Mouse (Mus musculus) T-helper 1 cell (primary cell): Measurements from ENCODE around the gene Trappc2l.

ENCODE experiments used
- in situ Hi-C: fragments of 300-600 bp; cut with MboI, MseI; formaldehyde crosslinking; loops from one replicate; pipeline ENCODE4 v1.15.1; 2025; ENCODE audit warnings: high pct_unique_total_duplicates

The Trappc2l gene

GRCm38 (mm10) chr8:122577116-122577515 is 34.3 kb upstream of the Trappc2l start:
- in situ Hi-C loops = no loop called here

DNA sequence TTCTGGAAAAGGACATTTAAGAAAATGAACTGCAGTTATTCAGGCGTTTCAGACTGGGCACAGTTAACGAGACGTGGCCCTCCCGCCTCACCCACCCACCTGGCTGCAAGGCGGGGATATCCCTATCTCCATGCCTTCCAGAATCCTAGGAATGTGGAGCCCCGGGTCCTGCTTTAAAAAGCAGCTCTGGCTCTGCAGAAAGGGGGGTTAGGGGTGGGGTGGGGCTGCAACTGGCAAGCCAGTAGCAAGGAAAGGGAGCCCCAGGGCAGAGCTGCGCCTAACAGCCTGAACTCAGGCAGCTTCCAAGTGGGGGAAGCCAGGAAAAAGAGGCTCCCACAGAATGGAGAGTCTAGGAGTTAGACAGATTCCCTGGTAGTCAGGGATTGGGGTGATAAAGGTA is 32.2 kb upstream of the Trappc2l start:
- in situ Hi-C loops = no loop called here

GRCm38 (mm10) chr8:122580926-122581325 is 30.5 kb upstream of the Trappc2l start:
- in situ Hi-C loops = no loop called here

DNA sequence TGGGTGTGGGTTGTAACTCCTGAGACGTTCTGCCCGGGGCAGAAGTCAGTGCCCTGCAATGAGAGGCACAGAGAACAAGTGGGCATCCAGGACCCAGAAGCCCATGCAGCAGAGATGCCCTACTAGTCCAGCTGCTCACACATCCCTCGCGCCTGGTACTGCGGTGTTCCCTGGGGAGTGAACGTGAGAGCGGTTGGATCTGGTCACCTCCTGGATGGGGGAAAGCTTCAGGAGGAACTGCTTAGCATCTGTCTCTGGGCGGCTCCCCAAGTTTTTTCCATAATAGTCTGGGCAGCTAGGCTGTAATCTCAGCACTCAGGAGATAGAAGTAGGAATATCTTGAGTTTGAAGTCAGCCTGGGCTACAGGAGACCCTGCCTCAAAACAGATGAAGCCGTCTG is 26.5 kb upstream of the Trappc2l start:
- in situ Hi-C loops = no loop called here

- in situ Hi-C loops = no loop called here
Measured at GRCm38 (mm10) chr8:122585411-122585891, 26.0 kb upstream of the Trappc2l start.

GRCm38 (mm10) chr8:122586171-122586570 is 25.3 kb upstream of the Trappc2l start:
- in situ Hi-C loops = no loop called here

- in situ Hi-C loops = no loop called here
Measured at GRCm38 (mm10) chr8:122586749-122587148, 24.7 kb upstream of the Trappc2l start.

DNA sequence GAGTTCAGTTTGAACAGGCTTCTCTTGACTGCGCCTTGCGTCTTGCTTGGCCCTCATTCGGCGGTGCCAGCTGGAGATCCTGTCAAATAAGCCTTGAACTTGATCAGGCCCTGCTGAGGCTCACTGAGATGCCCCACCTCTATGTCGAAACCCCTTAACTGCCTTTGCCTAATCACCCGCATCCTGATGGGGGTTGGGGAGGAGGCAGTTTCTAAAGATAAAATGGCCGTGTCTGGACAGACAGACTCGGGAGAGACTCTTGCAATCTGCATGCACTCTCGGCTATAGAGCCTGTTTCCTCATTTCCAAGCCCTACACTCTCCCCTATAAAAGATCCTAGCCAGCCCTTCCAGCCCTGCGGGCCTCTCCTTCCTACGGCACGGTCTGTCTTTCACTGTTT is 18.2 kb upstream of the Trappc2l start:
- in situ Hi-C loops = no loop called here

DNA sequence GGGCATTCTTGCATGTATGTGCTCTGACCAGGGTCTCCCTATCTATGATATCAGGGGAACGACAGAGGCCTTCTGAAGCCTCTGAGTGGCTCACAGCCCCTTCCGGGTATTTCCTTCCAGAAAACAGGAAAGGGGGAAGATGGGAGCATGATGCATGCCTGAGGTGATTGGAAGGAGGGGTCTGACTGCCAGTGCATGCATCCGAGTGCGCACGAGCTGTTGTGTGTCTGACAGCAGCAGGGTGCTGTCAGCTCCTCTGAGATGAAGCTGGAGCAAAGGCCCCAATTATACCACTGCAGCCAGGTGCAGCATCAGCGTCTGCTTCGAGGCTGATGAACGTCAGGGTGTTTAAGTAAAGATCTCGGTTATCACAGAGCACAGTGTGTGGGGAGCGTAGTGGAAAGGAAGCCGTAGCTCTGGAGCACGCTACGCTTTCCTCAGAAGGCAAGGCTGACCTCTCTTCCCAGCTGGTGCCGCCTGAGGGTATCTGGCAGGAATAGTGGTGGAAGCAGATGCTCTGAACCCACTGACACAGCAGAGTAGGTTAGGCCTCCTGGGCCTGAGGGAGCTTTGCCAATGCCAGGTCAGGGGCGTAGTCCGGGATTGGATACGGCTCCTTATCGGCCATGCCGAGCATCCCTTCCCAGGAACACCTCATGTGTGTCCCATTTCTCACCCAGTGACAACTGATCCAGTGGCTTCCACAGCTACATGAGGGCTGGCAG is 17.5 kb upstream of the Trappc2l start:
- in situ Hi-C loops = no loop called here

- in situ Hi-C loops = no loop called here
Measured at GRCm38 (mm10) chr8:122596031-122596430, 15.4 kb upstream of the Trappc2l start.

DNA sequence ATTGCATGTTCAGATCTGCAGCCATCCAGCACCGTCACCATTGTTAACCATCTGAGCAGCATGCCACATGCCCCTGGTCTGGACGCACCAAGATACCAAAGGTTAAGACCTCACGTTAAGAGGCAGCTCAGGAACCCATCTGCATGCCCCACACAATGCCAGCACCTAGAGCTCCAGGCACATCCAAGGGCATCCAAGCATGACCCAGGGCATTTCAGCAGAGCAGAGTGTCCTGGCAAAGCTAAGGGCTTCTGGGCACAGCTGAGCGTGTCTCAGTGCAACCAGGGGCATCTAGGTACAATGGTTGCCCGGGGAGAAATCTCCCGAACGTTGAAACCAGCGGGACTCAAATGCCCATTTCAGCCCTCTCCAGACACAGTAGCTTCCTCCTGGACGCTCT is 10.8 kb upstream of the Trappc2l start:
- in situ Hi-C loops = no loop called here

GRCm38 (mm10) chr8:122604640-122605039 is 6.8 kb upstream of the Trappc2l start:
- in situ Hi-C loops = no loop called here

DNA sequence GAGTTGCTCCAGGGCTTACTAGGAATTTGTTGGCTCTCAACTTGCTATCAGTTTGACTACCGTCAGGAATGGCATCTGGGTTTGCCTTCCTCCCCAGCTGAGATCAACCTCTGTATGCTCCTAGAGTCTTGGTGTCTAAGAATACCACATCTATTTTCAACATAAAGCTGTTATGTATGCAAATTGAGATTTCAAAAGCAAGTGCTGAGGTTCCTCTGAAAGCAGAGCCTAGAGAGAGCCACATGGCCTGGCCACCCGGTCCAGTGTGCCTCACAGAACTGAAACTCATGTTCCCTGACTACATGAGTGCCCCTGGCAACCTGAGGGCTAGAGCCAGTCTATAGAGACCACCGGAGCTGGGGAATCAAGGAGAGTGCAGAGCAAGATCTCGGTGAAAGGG is 6.1 kb upstream of the Trappc2l start:
- in situ Hi-C loops = no loop called here

GRCm38 (mm10) chr8:122606810-122607209 is 4.6 kb upstream of the Trappc2l start:
- in situ Hi-C loops = no loop called here

- in situ Hi-C loops = loop anchor here (10.0 kb wide), 1 partner anchor 615 kb away; no protein-coding TSS in a partner anchor
Measured at GRCm38 (mm10) chr8:122610209-122610608, 1.2 kb upstream of the Trappc2l start.

DNA sequence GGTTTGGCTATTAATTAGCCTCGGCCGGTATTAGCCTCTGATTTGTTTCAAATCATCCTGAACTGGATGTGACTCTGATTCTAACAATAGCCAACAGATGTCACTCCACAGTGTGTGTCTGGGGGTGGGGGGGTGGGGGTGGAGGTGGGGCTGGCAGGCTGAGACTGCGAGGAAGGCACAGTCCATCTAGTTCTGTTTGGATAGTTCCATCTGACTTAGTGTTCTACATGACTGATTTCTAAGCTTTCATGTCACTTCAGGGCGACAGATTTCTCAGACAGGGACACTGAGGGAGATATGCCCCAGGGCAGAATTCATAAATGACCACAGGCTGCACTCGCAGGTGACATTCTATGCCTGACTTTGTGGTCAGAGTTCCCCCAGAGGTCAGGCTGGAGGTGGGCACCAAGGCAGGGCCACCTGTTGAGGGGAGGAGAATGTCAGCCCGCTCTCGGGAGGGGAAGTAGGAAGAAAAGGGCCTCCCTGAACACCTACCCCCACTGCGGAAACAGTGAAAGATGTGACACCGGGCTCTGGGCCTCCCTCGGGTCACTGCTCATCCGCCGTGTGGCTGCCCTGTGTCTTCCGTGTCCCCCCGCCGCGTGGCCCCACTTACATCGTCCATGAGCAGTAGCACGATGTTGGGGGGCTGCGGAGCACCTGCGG is 695 bp upstream of the Trappc2l start:
- in situ Hi-C loops = loop anchor here (10.0 kb wide), 1 partner anchor 616 kb away; no protein-coding TSS in a partner anchor

DNA sequence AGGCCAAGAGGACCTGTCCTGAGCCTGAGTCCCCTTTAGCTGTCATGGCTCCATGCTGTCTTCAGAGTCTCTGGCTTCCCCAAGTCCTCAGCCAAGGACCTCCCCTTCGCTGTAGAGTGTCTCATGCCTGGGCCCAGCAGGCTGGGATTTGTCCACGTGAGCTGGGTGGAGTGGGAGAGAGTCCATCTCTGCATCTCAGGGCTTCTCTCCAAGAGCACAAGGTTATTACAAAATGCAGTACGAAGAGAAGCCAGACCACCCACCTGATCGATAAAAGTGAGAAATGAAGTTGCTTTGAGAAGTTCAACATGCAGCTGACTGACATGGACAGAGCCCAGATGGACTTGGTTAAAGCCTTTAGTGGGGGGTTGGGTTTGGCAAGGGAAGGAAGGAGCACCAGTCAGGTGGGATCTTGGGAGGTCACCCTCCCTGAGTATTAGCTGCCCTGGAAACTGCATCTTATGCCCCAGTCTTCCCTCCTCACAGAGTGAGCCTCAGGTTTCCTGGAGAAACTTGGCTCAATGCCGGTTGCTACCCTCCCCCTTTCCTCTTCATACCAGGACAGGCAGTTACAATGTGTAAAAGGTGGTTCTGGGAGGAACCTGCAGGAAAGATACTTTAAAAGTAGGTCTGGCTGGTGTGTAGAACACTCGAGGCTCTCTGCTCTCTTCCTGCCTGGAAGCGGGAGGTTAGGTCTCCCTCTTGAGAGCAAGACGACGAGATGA is 4.9 kb downstream of the Trappc2l start:
- in situ Hi-C loops = loop anchor here (10.0 kb wide), 1 partner anchor 622 kb away; no protein-coding TSS in a partner anchor

DNA sequence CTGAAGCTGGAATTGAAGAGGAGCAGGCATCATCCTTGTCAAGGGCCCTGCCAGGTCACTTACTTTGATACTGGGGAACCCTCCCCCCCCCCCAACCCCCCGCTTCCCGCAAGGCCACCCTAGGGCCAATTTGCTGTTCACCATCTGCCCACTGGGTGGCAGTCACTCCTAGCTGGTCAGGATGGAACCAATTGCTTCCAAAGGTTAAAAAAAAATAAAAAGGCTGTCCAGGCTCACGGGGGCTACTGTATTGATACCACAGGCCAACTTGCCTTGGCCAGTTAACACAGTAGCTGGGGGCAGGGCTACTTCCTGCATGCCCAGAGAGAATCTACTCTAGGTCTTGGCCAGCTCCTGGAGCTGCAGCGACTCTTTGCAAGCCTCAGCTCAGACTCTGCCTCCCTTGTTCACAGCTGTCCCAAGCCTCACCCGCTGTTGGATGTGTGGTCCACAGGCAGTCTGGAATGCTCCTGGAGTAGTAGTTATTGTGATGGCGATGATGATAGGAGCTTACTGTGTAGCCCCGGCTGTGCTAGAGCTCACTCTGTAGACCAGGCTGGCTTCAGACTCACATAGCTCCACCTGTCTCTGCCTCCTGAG is 6.6 kb downstream of the Trappc2l start:
- in situ Hi-C loops = loop anchor here (10.0 kb wide), 1 partner anchor 623 kb away; no protein-coding TSS in a partner anchor

GRCm38 (mm10) chr8:122618660-122619378 is 7.4 kb downstream of the Trappc2l start:
- in situ Hi-C loops = loop anchor here (10.0 kb wide), 1 partner anchor 624 kb away; no protein-coding TSS in a partner anchor

GRCm38 (mm10) chr8:122620446-122620845 is 9.0 kb downstream of the Trappc2l start:
- in situ Hi-C loops = loop anchor here (5.0 kb wide), 1 partner anchor 207 kb away; no protein-coding TSS in a partner anchor

DNA sequence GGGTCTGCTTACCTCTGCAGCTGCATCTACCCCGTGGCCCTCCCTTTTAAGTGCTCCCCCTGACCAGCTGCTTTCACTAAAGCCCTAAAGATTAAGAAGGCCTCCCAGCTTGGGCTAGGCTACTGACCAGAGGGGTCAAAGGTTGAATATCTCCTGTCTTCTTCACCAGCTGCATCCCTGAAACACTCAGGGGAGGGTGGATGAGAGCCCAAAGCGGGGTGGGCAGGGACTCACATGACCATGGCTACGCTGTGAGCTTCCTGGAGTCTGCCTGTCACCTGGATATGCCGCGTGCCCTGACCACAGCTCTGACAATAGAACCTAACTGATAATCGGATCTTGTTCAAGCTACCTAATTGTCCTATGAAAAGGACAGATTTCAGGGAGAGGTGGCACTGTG is 11.3 kb downstream of the Trappc2l start, which contains the start of gene Pabpn1l:
Gene Pabpn1l, minus strand, starts transcription at position 13 of the 400 bp plus-strand sequence.
- in situ Hi-C loops = loop anchor here (5.0 kb wide), 1 partner anchor 205 kb away; no protein-coding TSS in a partner anchor
